Mouse (Mus musculus) E14TG2a.4 (cell line): ENCODE results near the gene Gm4869.
A peak's percentile ranks its signal among the peaks of the same experiment; 100 is the strongest.
"Not testable (repeated sequence)": the region's sequence is repeated elsewhere in the genome, so short reads cannot be mapped to it uniquely, and the experiment has no call there.

ENCODE experiments used
- H3K27me3 ChIP-seq: 2 replicates; pipeline ENCODE4 v1.6.1; 2014; ENCODE audit warnings: low read length, control low read depth; ENCODE audit not compliant: insufficient read depth
- H3K36me3 ChIP-seq: 2 replicates; pipeline ENCODE4 v1.6.1; 2014; ENCODE audit warnings: low read length, control low read depth; ENCODE audit not compliant: insufficient read depth
- H3K4me1 ChIP-seq: replicated peaks from 2 replicates; pipeline ENCODE4 v1.6.1; 2014; ENCODE audit warnings: low read depth, low read length, control low read depth
- H3K4me3 ChIP-seq: replicated peaks from 2 replicates; pipeline ENCODE4 v1.5.1; 2014; ENCODE audit warnings: mild to moderate bottlenecking, low read length
- H3K9me3 ChIP-seq: 2 replicates; pipeline ENCODE4 v1.6.1; 2014; ENCODE audit warnings: low read length, control low read depth
- CTCF ChIP-seq: conservative IDR thresholded peaks from 2 replicates; pipeline ENCODE4 v1.5.1; 2014; ENCODE audit warnings: low read length
- NANOG ChIP-seq: IDR thresholded peaks from 2 replicates; pipeline ENCODE4 v1.6.1; 2014; ENCODE audit warnings: borderline replicate concordance, low read length, mixed read lengths
- POU5F1 ChIP-seq: IDR thresholded peaks from 2 replicates; pipeline ENCODE4 v1.6.1; 2014; ENCODE audit warnings: low read length, borderline replicate concordance

Gm4869 gene

GRCm38 (mm10) chr5:140446054-140446453 lies 609 bp downstream of the Gm4869 start:
- no peak overlapping the region for H3K4me3 ChIP-seq
- no peaks in the 10 kb centered on the region for H3K27me3 ChIP-seq
- H3K36me3 ChIP-seq, result peaks cover 52% of the 10 kb centered on the region
- H3K4me1 ChIP-seq, result peaks cover 58% of the 10 kb centered on the region
- no peak for TF ChIP-seq POU5F1
- no peak for TF ChIP-seq CTCF
- no peak for TF ChIP-seq NANOG
- H3K9me3 ChIP-seq, result no peaks in the 10 kb centered on the region

GRCm38 (mm10) chr5:140454488-140454887 lies 9.0 kb downstream of the Gm4869 start:
- TF ChIP-seq POU5F1, result no peak
- no peak for TF ChIP-seq CTCF
- no peak for TF ChIP-seq NANOG
- Histone ChIP-seq H3K36me3 (no peaks in the 10 kb centered on the region), H3K27me3 (no peaks in the 10 kb centered on the region), H3K4me1 (0 out of 2 replicates have a peak, but pooled peaks cover 9% of the 10 kb centered on the region), H3K4me3 (no peak overlapping the region), H3K9me3 (no peaks in the 10 kb centered on the region)

GRCm38 (mm10) chr5:140455466-140455865 lies 10.0 kb downstream of the Gm4869 start:
- no peaks in the 10 kb centered on the region for H3K36me3 ChIP-seq
- TF ChIP-seq CTCF (no peak), NANOG (no peak), POU5F1 (no peak)
- H3K27me3 ChIP-seq, result no peaks in the 10 kb centered on the region
- no peaks in the 10 kb centered on the region for H3K9me3 ChIP-seq
- no peak overlapping the region for H3K4me3 ChIP-seq
- 0 out of 2 replicates have a peak, but pooled peaks cover 9% of the 10 kb centered on the region for H3K4me1 ChIP-seq

GRCm38 (mm10) chr5:140461476-140461875 lies 16.0 kb downstream of the Gm4869 start:
- TF ChIP-seq CTCF, result no peak

GRCm38 (mm10) chr5:140463151-140463550 lies 17.7 kb downstream of the Gm4869 start:
- H3K4me3 ChIP-seq, H3K27me3 ChIP-seq, H3K36me3 ChIP-seq: not testable (repeated sequence)
- Histone ChIP-seq H3K4me1 (peaks cover 14% of the 10 kb centered on the region), H3K9me3 (peaks cover 19% of the 10 kb centered on the region)

More at GRCm38 (mm10) chr5:140461476-140461875, 16.0 kb downstream of the Gm4869 start:
- H3K4me3 ChIP-seq, result no peak overlapping the region
- H3K9me3 ChIP-seq, result peaks cover 19% of the 10 kb centered on the region
- no peaks in the 10 kb centered on the region for H3K36me3 ChIP-seq
- no peaks in the 10 kb centered on the region for H3K27me3 ChIP-seq
- peaks cover 13% of the 10 kb centered on the region for H3K4me1 ChIP-seq

GRCm38 (mm10) chr5:140464943-140465342 lies 19.5 kb downstream of the Gm4869 start:
- H3K27me3 ChIP-seq, result peaks cover 22% of the 10 kb centered on the region
- H3K36me3 ChIP-seq, result no peaks in the 10 kb centered on the region
- TF ChIP-seq NANOG (no peak), CTCF (no peak), POU5F1 (no peak)
- H3K9me3 ChIP-seq, result peaks cover 19% of the 10 kb centered on the region
- peaks cover 20% of the 10 kb centered on the region for H3K4me1 ChIP-seq
- H3K4me3 ChIP-seq, result no peak overlapping the region

GRCm38 (mm10) chr5:140472336-140472735 lies 26.9 kb downstream of the Gm4869 start:
- Histone ChIP-seq H3K4me3 (no peak overlapping the region), H3K36me3 (no peaks in the 10 kb centered on the region), H3K9me3 (peaks cover 7% of the 10 kb centered on the region), H3K27me3 (peaks cover 17% of the 10 kb centered on the region), H3K4me1 (peaks cover 22% of the 10 kb centered on the region)
- TF ChIP-seq POU5F1 (no peak), CTCF (peak; percentile 94)

- Histone ChIP-seq H3K27me3 (peaks cover 13% of the 10 kb centered on the region), H3K36me3 (no peaks in the 10 kb centered on the region), H3K4me3 (no peak overlapping the region), H3K9me3 (peaks cover 8% of the 10 kb centered on the region; the same call in 1 of the 2 replicates), H3K4me1 (peaks cover 2% of the 10 kb centered on the region)
- TF ChIP-seq CTCF (no peak), NANOG (no peak), POU5F1 (no peak)
These were observed 36.0 kb downstream of the Gm4869 start for GRCm38 (mm10) chr5:140481458-140481857.

GRCm38 (mm10) chr5:140491142-140491541 lies 45.7 kb downstream of the Gm4869 start:
- H3K9me3 ChIP-seq, result no peaks in the 10 kb centered on the region
- H3K4me3 ChIP-seq, result no peak overlapping the region
- peaks cover 46% of the 10 kb centered on the region for H3K27me3 ChIP-seq
- peaks cover 19% of the 10 kb centered on the region for H3K4me1 ChIP-seq
- TF ChIP-seq NANOG (no peak), POU5F1 (no peak)
- H3K36me3 ChIP-seq, result no peaks in the 10 kb centered on the region
